Mouse (Mus musculus): ENCODE measurements at regions not wholly inside any gene's neighbourhood (a gene's known extent, or its start where the extent isn't known, plus 50 kb on each side); places are given as distances from the start of the nearest gene placed in this dataset.

DNA sequence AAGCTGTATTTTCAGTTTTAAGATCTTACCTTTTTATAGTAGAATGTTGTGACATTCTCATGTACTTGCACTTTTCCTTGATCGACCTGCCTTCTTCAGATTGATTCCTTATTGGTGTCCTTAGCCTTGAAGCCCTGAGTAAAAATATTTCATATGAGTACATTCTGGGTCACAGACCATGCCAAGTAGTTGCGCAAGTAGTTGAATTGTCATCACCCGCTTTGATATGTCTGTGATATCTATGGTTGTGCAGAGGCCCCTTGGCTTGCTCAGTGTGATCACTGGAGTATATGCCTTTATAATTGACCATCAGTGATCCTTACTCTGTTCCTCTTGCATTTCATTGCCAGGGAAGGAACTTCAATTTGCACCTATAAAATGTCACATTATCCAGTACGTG is 131.1 kb upstream of the Reg3g start:
- H3K4me1 ChIP-seq (ENCODE audit: control insufficient read depth, insufficient read depth, low read length), result no peaks in the 10 kb centered on the region
- H3K9ac ChIP-seq (ENCODE audit: low read depth, low read length), result no peak overlapping the region
- no peak for ATAC-seq
- H3K27me3 ChIP-seq (replicated peaks; ENCODE audit: control insufficient read depth, insufficient read depth, low read length), result no peaks in the 10 kb centered on the region
- no peak overlapping the region for H3K27ac ChIP-seq (ENCODE audit: low read length)
- 93% methylated on average over 4 of the region's 4 CpGs for WGBS
- H3K4me2 ChIP-seq (ENCODE audit: low read depth, low read length), result no peak overlapping the region
- no peaks in the 10 kb centered on the region for H3K36me3 ChIP-seq (ENCODE audit: control insufficient read depth, insufficient read depth, low read length)
- H3K9me3 ChIP-seq (ENCODE audit: control insufficient read depth, low read length), result no peaks in the 10 kb centered on the region
- no peak overlapping the region for H3K4me3 ChIP-seq (ENCODE audit: low read length)

GRCm38 (mm10) chr6:78570000-78570597 is 101.4 kb upstream of the Reg3g start:
- Histone ChIP-seq H3K27me3 (replicated peaks; ENCODE audit: control insufficient read depth, insufficient read depth, low read length) (no peaks in the 10 kb centered on the region), H3K4me1 (ENCODE audit: control insufficient read depth, insufficient read depth, low read length) (no peaks in the 10 kb centered on the region), H3K4me3 (ENCODE audit: low read length) (no peak overlapping the region), H3K9me3 (ENCODE audit: control insufficient read depth, low read length) (no peaks in the 10 kb centered on the region), H3K27ac (ENCODE audit: low read length) (no peak overlapping the region), H3K4me2 (ENCODE audit: low read depth, low read length) (no peak overlapping the region), H3K36me3 (ENCODE audit: control insufficient read depth, insufficient read depth, low read length) (no peaks in the 10 kb centered on the region), H3K9ac (ENCODE audit: low read depth, low read length) (no peak overlapping the region)
- WGBS, result 93% methylated on average over 4 of the region's 4 CpGs
- ATAC-seq, result no peak

GRCm38 (mm10) chr6:78553008-78553698 is 84.5 kb upstream of the Reg3g start:
- H3K9ac ChIP-seq (ENCODE audit: low read depth, low read length), result no peak overlapping the region
- no peak overlapping the region for H3K4me2 ChIP-seq (ENCODE audit: low read depth, low read length)
- no peaks in the 10 kb centered on the region for H3K4me1 ChIP-seq (ENCODE audit: control insufficient read depth, insufficient read depth, low read length)
- H3K27ac ChIP-seq (ENCODE audit: low read length), result no peak overlapping the region
- H3K9me3 ChIP-seq (ENCODE audit: control insufficient read depth, low read length), result no peaks in the 10 kb centered on the region
- H3K4me3 ChIP-seq (ENCODE audit: low read length), result no peak overlapping the region
- H3K27me3 ChIP-seq (replicated peaks; ENCODE audit: control insufficient read depth, insufficient read depth, low read length), result no peaks in the 10 kb centered on the region
- ATAC-seq, result no peak
- no peaks in the 10 kb centered on the region for H3K36me3 ChIP-seq (ENCODE audit: control insufficient read depth, insufficient read depth, low read length)
- WGBS, result 44% methylated on average over 11 of the region's 11 CpGs

- Histone ChIP-seq H3K9me3 (ENCODE audit: control insufficient read depth, low read length) (no peaks in the 10 kb centered on the region), H3K36me3 (ENCODE audit: control insufficient read depth, insufficient read depth, low read length) (no peaks in the 10 kb centered on the region), H3K27ac (ENCODE audit: low read length) (no peak overlapping the region), H3K4me2 (ENCODE audit: low read depth, low read length) (no peak overlapping the region), H3K4me1 (ENCODE audit: control insufficient read depth, insufficient read depth, low read length) (no peaks in the 10 kb centered on the region), H3K27me3 (replicated peaks; ENCODE audit: control insufficient read depth, insufficient read depth, low read length) (no peaks in the 10 kb centered on the region), H3K9ac (ENCODE audit: low read depth, low read length) (no peak overlapping the region), H3K4me3 (ENCODE audit: low read length) (no peak overlapping the region)
- WGBS, result 54% methylated on average over 5 of the region's 5 CpGs
- ATAC-seq, result no peak
Observed at GRCm38 (mm10) chr6:78552353-78552698, 83.7 kb upstream of the Reg3g start.

- H3K27me3 ChIP-seq (replicated peaks; ENCODE audit: control insufficient read depth, insufficient read depth, low read length), result no peaks in the 10 kb centered on the region
- H3K9ac ChIP-seq (ENCODE audit: low read depth, low read length), result no peak overlapping the region
- no peak for ATAC-seq
- no peaks in the 10 kb centered on the region for H3K36me3 ChIP-seq (ENCODE audit: control insufficient read depth, insufficient read depth, low read length)
- no peak overlapping the region for H3K27ac ChIP-seq (ENCODE audit: low read length)
- no peak overlapping the region for H3K4me3 ChIP-seq (ENCODE audit: low read length)
- H3K9me3 ChIP-seq (ENCODE audit: control insufficient read depth, low read length), result no peaks in the 10 kb centered on the region
- H3K4me2 ChIP-seq (ENCODE audit: low read depth, low read length), result no peak overlapping the region
- 59% methylated on average over 8 of the region's 8 CpGs for WGBS
- H3K4me1 ChIP-seq (ENCODE audit: control insufficient read depth, insufficient read depth, low read length), result no peaks in the 10 kb centered on the region
Observed at GRCm38 (mm10) chr6:78551666-78552352, 83.1 kb upstream of the Reg3g start.

DNA sequence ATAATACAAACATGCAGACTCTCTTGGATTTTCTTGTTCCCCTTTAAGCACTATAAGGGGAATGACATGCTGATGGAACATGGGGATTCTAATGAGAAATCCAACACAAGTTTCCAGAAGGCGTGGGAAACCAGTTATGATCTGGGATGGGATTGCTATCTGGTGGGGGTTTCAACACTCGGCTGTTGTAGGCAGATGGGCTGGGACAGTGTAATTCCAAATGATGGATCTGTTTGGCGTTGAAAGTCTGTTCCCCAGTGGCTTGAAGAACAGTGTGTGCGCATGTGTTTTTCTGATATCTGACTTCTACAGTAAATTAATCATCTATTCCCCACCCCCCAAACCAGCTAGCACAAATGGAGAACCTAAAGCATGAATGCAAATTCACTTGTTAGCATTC is 79.8 kb upstream of the Reg3g start:
- no peaks in the 10 kb centered on the region for H3K4me1 ChIP-seq (ENCODE audit: control insufficient read depth, insufficient read depth, low read length)
- no peak overlapping the region for H3K4me3 ChIP-seq (ENCODE audit: low read length)
- no peak overlapping the region for H3K27ac ChIP-seq (ENCODE audit: low read length)
- no peak for ATAC-seq
- no peak overlapping the region for H3K9ac ChIP-seq (ENCODE audit: low read depth, low read length)
- H3K27me3 ChIP-seq (replicated peaks; ENCODE audit: control insufficient read depth, insufficient read depth, low read length), result no peaks in the 10 kb centered on the region
- H3K9me3 ChIP-seq (ENCODE audit: control insufficient read depth, low read length), result no peaks in the 10 kb centered on the region
- 71% methylated on average over 4 of the region's 4 CpGs for WGBS
- no peak overlapping the region for H3K4me2 ChIP-seq (ENCODE audit: low read depth, low read length)
- H3K36me3 ChIP-seq (ENCODE audit: control insufficient read depth, insufficient read depth, low read length), result no peaks in the 10 kb centered on the region

DNA sequence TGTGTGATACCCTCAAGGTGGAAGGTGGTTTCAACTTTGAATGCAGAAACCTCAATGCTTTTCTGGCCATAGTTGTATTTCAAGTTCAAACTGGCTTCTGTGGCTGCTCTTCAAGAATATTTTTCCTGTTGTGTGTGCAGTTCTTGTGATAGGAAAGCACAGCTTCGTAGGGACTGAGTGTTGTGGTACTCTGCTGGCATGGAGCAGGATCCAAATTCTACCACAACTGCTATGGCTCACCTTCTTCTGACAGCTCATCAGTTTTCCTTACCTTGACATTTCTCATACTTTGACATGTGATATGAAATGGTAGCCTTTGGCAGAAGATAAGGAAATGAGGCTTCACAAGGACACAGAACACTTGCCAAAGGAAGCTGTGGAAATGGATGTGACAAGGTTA is 79.0 kb upstream of the Reg3g start:
- Histone ChIP-seq H3K27me3 (replicated peaks; ENCODE audit: control insufficient read depth, insufficient read depth, low read length) (no peaks in the 10 kb centered on the region), H3K4me1 (ENCODE audit: control insufficient read depth, insufficient read depth, low read length) (no peaks in the 10 kb centered on the region), H3K4me3 (ENCODE audit: low read length) (no peak overlapping the region), H3K4me2 (ENCODE audit: low read depth, low read length) (no peak overlapping the region), H3K36me3 (ENCODE audit: control insufficient read depth, insufficient read depth, low read length) (no peaks in the 10 kb centered on the region), H3K9ac (ENCODE audit: low read depth, low read length) (no peak overlapping the region), H3K9me3 (ENCODE audit: control insufficient read depth, low read length) (no peaks in the 10 kb centered on the region), H3K27ac (ENCODE audit: low read length) (no peak overlapping the region)
- no peak for ATAC-seq
- 77% methylated on average over 1 of the region's 1 CpGs for WGBS

DNA sequence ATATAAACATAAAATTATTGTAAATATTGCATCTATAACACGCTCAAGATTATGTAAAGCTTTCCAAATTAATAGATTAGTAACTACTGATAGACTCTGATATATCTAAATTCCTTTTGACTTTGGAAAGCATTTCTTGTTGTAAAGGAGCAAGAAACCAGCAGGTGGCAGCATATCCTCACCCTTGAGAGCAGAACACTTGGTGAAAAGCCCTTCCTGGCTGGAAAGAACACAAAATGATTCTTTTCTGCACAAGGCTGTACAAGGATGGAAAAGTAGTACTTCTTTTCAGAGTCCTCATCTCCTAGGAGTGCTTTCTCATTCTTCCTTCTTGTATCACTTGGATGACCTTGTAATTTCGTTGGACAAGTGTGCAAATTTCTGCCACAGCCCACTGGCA is 75.6 kb upstream of the Reg3g start:
- 14% methylated on average over 2 of the region's 2 CpGs for whole genome bisulfite sequencing
- Histone ChIP-seq H3K9ac (ENCODE audit: low read depth, low read length) (no peak overlapping the region), H3K4me1 (ENCODE audit: control insufficient read depth, insufficient read depth, low read length) (no peaks in the 10 kb centered on the region), H3K36me3 (ENCODE audit: control insufficient read depth, insufficient read depth, low read length) (no peaks in the 10 kb centered on the region), H3K9me3 (ENCODE audit: control insufficient read depth, low read length) (no peaks in the 10 kb centered on the region), H3K4me3 (ENCODE audit: low read length) (no peak overlapping the region), H3K27ac (ENCODE audit: low read length) (no peak overlapping the region), H3K4me2 (ENCODE audit: low read depth, low read length) (no peak overlapping the region), H3K27me3 (replicated peaks; ENCODE audit: control insufficient read depth, insufficient read depth, low read length) (no peaks in the 10 kb centered on the region)
- no peak for ATAC-seq

DNA sequence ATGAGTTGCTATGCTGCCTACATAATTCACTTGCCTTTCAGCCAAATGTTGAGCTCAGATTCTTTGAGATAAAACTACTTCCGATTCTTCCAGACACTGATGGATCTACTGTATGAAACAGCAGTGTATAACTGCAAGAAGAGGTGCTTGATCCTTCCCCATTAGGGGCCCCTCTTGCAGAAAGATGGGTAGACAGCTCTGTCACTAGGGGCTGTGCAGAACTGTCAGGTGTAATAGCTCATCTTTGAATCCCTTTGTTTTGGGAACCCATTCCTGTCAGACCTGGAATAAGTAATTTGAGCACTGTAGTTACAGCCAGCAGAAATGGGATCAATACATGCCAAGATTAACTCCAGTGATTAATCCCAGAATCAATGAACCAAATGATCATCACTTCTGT is 68.8 kb upstream of the Reg3g start:
- no peak overlapping the region for H3K9ac ChIP-seq (ENCODE audit: low read depth, low read length)
- H3K36me3 ChIP-seq (ENCODE audit: control insufficient read depth, insufficient read depth, low read length), result no peaks in the 10 kb centered on the region
- H3K4me1 ChIP-seq (ENCODE audit: control insufficient read depth, insufficient read depth, low read length), result no peaks in the 10 kb centered on the region
- H3K27ac ChIP-seq (ENCODE audit: low read length), result no peak overlapping the region
- no peak overlapping the region for H3K4me2 ChIP-seq (ENCODE audit: low read depth, low read length)
- ATAC-seq, result no peak
- 83% methylated on average over 1 of the region's 1 CpGs for WGBS
- H3K4me3 ChIP-seq (ENCODE audit: low read length), result no peak overlapping the region
- H3K27me3 ChIP-seq (replicated peaks; ENCODE audit: control insufficient read depth, insufficient read depth, low read length), result no peaks in the 10 kb centered on the region
- H3K9me3 ChIP-seq (ENCODE audit: control insufficient read depth, low read length), result no peaks in the 10 kb centered on the region
